Mouse (Mus musculus) lung, postnatal 0 days (tissue): Measurements from ENCODE around the gene Cacnb2.

ENCODE experiments used
- CTCF ChIP-seq: IDR thresholded peaks from 2 replicates; pipeline ENCODE4 v1.5.1; 2016; ENCODE audit warnings: antibody characterized with exemption, mild to moderate bottlenecking
- EP300 ChIP-seq: IDR thresholded peaks from 2 replicates; pipeline ENCODE4 v1.6.1; 2016; ENCODE audit warnings: antibody characterized with exemption, mild to moderate bottlenecking, control low read depth

DNA sequence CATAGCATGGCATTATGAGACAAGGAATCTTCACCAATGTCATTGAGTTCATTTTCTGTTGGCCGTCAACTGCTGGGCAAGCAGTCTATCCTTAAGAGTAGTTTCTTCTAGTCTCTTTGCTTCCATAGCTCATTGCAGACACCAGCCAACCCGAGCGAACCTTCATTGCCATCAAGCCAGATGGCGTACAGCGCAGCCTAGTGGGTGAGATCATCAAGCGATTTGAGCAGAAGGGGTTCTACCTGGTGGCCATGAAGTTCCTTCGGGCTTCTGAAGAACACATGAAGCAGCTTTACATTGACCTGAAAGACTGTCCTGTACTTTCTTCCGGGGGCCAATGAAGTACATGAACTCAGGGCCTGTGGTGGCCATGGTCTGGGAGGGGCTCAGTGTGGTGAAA is 69.2 kb downstream of the Cacnb2 start:
- no peak for TF ChIP-seq EP300
- TF ChIP-seq CTCF, result no peak
